Mouse (Mus musculus) hindbrain, embryonic 16.5 days (tissue): ENCODE measurements at regions not wholly inside any gene's neighbourhood (a gene's known extent, or its start where the extent isn't known, plus 50 kb on each side); places are given as distances from the start of the nearest gene placed in this dataset.

ENCODE experiments used
- ATAC-seq: fragments of 200-750 bp; cut with Nextera tagmentation; 2 replicates; pipeline ENCODE4 v1.8.0; 2017; ENCODE audit warnings: moderate TSS enrichment, moderate library complexity
- H3K27ac ChIP-seq: fragments of 300-500 bp; sonication (generic); 2 replicates; pipeline ENCODE4 v1.5.1; 2014; ENCODE audit warnings: low read depth, mild to moderate bottlenecking, control low read depth, low read length, moderate library complexity
- H3K27me3 ChIP-seq: fragments of 300-500 bp; sonication (generic); replicated peaks from 2 replicates; pipeline ENCODE4 v1.6.1; 2014; ENCODE audit warnings: low read length; ENCODE audit not compliant: control insufficient read depth, insufficient read depth
- H3K36me3 ChIP-seq: fragments of 300-500 bp; sonication (generic); 2 replicates; pipeline ENCODE4 v1.6.1; 2014; ENCODE audit warnings: mild to moderate bottlenecking, low read length, moderate library complexity, mixed read lengths; ENCODE audit not compliant: control insufficient read depth, insufficient read depth
- H3K4me1 ChIP-seq: fragments of 300-500 bp; sonication (generic); 2 replicates; pipeline ENCODE4 v1.6.1; 2014; ENCODE audit warnings: low read depth, low read length; ENCODE audit not compliant: control insufficient read depth, insufficient read depth
- H3K4me2 ChIP-seq: fragments of 300-500 bp; sonication (generic); 2 replicates; pipeline ENCODE4 v1.6.1; 2014; ENCODE audit warnings: mild to moderate bottlenecking, low read length, control low read depth, moderate library complexity
- H3K4me3 ChIP-seq: fragments of 300-500 bp; sonication (generic); 2 replicates; pipeline ENCODE4 v1.5.1; 2014; ENCODE audit warnings: mild to moderate bottlenecking, low read length, control low read depth, moderate library complexity
- H3K9ac ChIP-seq: fragments of 300-500 bp; sonication (generic); 2 replicates; pipeline ENCODE4 v1.6.1; 2014; ENCODE audit warnings: low read depth, mild to moderate bottlenecking, control low read depth, low read length, moderate library complexity
- H3K9me3 ChIP-seq: fragments of 300-500 bp; sonication (generic); 2 replicates; pipeline ENCODE4 v1.6.1; 2014; ENCODE audit warnings: mild to moderate bottlenecking, low read length, moderate library complexity; ENCODE audit not compliant: control insufficient read depth
- WGBS: fragments of 180-500 bp; shearing (Covaris S2); extraction: QIAGEN DNeasy Blood & Tissue Kit; methylation state at CpG from one replicate; pipeline ENCODE4 v1.1.7; 2014; 5-methylcytosine and 5-hydroxymethylcytosine counted together

- WGBS: 91% methylated on average over 4 of the region's 4 CpGs
- H3K9ac ChIP-seq: no peak overlapping the region
- no peak overlapping the region for H3K27ac ChIP-seq
- no peak for ATAC-seq
- H3K27me3 ChIP-seq: peaks cover 2% of the 10 kb centered on the region; the same call in 1 of the 2 replicates
- H3K36me3 ChIP-seq: no peaks in the 10 kb centered on the region
- peaks cover 7% of the 10 kb centered on the region for H3K4me1 ChIP-seq
- no peaks in the 10 kb centered on the region for H3K9me3 ChIP-seq
- no peak overlapping the region for H3K4me2 ChIP-seq
- no peak overlapping the region for H3K4me3 ChIP-seq
Observed at GRCm38 (mm10) chr1:185096741-185097140, 97.4 kb upstream of the Mark1 start.

GRCm38 (mm10) chr1:185092757-185093156 is 93.4 kb upstream of the Mark1 start:
- Histone ChIP-seq H3K9me3 (no peaks in the 10 kb centered on the region), H3K4me3 (no peak overlapping the region), H3K9ac (no peak overlapping the region), H3K4me2 (no peak overlapping the region), H3K36me3 (no peaks in the 10 kb centered on the region), H3K27me3 (no peaks in the 10 kb centered on the region), H3K27ac (no peak overlapping the region), H3K4me1 (no peaks in the 10 kb centered on the region)
- 93% methylated on average over 5 of the region's 5 CpGs for WGBS
- no peak for ATAC-seq

GRCm38 (mm10) chr1:185091816-185092558 is 92.6 kb upstream of the Mark1 start:
- Histone ChIP-seq H3K4me3 (no peak overlapping the region), H3K27me3 (no peaks in the 10 kb centered on the region), H3K9ac (no peak overlapping the region), H3K27ac (no peak overlapping the region), H3K4me2 (no peak overlapping the region), H3K9me3 (no peaks in the 10 kb centered on the region), H3K36me3 (no peaks in the 10 kb centered on the region), H3K4me1 (no peaks in the 10 kb centered on the region)
- ATAC-seq: no peak
- 42% methylated on average over 21 of the region's 21 CpGs for WGBS

- Histone ChIP-seq H3K9ac (no peak overlapping the region), H3K27ac (no peak overlapping the region), H3K4me3 (no peak overlapping the region), H3K36me3 (no peaks in the 10 kb centered on the region), H3K27me3 (no peaks in the 10 kb centered on the region), H3K4me1 (no peaks in the 10 kb centered on the region), H3K9me3 (no peaks in the 10 kb centered on the region), H3K4me2 (no peak overlapping the region)
- WGBS: 93% methylated on average over 2 of the region's 2 CpGs
- no peak for ATAC-seq
Observed at GRCm38 (mm10) chr1:185089196-185089595, 89.8 kb upstream of the Mark1 start.

- WGBS: 81% methylated on average over 5 of the region's 5 CpGs
- no peaks in the 10 kb centered on the region for H3K9me3 ChIP-seq
- no peaks in the 10 kb centered on the region for H3K36me3 ChIP-seq
- H3K4me2 ChIP-seq: no peak overlapping the region
- no peak overlapping the region for H3K27ac ChIP-seq
- no peak overlapping the region for H3K9ac ChIP-seq
- no peak for ATAC-seq
- no peak overlapping the region for H3K4me3 ChIP-seq
- H3K4me1 ChIP-seq: no peaks in the 10 kb centered on the region; the same call in 1 of the 2 replicates
- H3K27me3 ChIP-seq: no peaks in the 10 kb centered on the region
Observed at GRCm38 (mm10) chr1:185083191-185083590, 83.8 kb upstream of the Mark1 start.

- H3K36me3 ChIP-seq: no peaks in the 10 kb centered on the region
- no peaks in the 10 kb centered on the region; the same call in 1 of the 2 replicates for H3K4me1 ChIP-seq
- ATAC-seq: no peak
- H3K4me3 ChIP-seq: no peak overlapping the region
- WGBS: 33% methylated on average over 3 of the region's 3 CpGs
- H3K9me3 ChIP-seq: no peaks in the 10 kb centered on the region
- H3K9ac ChIP-seq: no peak overlapping the region
- no peaks in the 10 kb centered on the region for H3K27me3 ChIP-seq
- no peak overlapping the region for H3K27ac ChIP-seq
- H3K4me2 ChIP-seq: no peak overlapping the region
Observed at GRCm38 (mm10) chr1:185080118-185080517, 80.7 kb upstream of the Mark1 start.

GRCm38 (mm10) chr1:185079331-185079880 is 80.0 kb upstream of the Mark1 start:
- no peak overlapping the region for H3K4me2 ChIP-seq
- H3K27me3 ChIP-seq: no peaks in the 10 kb centered on the region
- H3K9me3 ChIP-seq: no peaks in the 10 kb centered on the region
- H3K9ac ChIP-seq: no peak overlapping the region
- H3K4me3 ChIP-seq: no peak overlapping the region
- ATAC-seq: 0 out of 2 replicates have a peak, but pooled peaks have one; percentile 30
- 23% methylated on average over 5 of the region's 5 CpGs for WGBS
- H3K27ac ChIP-seq: no peak overlapping the region; the same call in 1 of the 2 replicates
- H3K4me1 ChIP-seq: no peaks in the 10 kb centered on the region; the same call in 1 of the 2 replicates
- no peaks in the 10 kb centered on the region for H3K36me3 ChIP-seq

- 89% methylated on average over 5 of the region's 5 CpGs for WGBS
- Histone ChIP-seq H3K4me2 (no peak overlapping the region), H3K27me3 (no peaks in the 10 kb centered on the region), H3K4me1 (no peaks in the 10 kb centered on the region), H3K9me3 (no peaks in the 10 kb centered on the region), H3K9ac (no peak overlapping the region), H3K4me3 (no peak overlapping the region), H3K27ac (no peak overlapping the region), H3K36me3 (no peaks in the 10 kb centered on the region)
- ATAC-seq: no peak
Observed at GRCm38 (mm10) chr1:185074001-185074400, 74.6 kb upstream of the Mark1 start.

- 81% methylated on average over 6 of the region's 6 CpGs for WGBS
- no peak for ATAC-seq
- H3K27me3 ChIP-seq: no peaks in the 10 kb centered on the region
- H3K36me3 ChIP-seq: no peaks in the 10 kb centered on the region
- no peak overlapping the region for H3K4me3 ChIP-seq
- H3K9me3 ChIP-seq: no peaks in the 10 kb centered on the region
- H3K4me1 ChIP-seq: no peaks in the 10 kb centered on the region
- H3K27ac ChIP-seq: no peak overlapping the region
- no peak overlapping the region for H3K9ac ChIP-seq
- H3K4me2 ChIP-seq: no peak overlapping the region
Observed at GRCm38 (mm10) chr1:185072766-185073165, 73.4 kb upstream of the Mark1 start.
